Mouse (Mus musculus): ENCODE results near the gene Rac1. TPM values are rescaled to one million over a fixed set of nuclear protein-coding genes. Genes with fewer than 3 reads are reported as not detected.

Gene Rac1
- polyA plus RNA-seq, 1 experiment = 245 TPM

GRCm38 (mm10) chr5:143511577-143511976, 16.3 kb downstream of the Rac1 start:
- Histone ChIP-seq H3K36me3 (ENCODE audit: control insufficient read depth, insufficient read depth) (peaks cover 41% of the 10 kb centered on the region), H3K4me2 (ENCODE audit: low read depth) (no peak overlapping the region), H3K27me3 (ENCODE audit: control insufficient read depth, insufficient read depth, insufficient read length) (no peaks in the 10 kb centered on the region), H3K4me3 (no peak overlapping the region), H3ac (ENCODE audit: control insufficient read depth, insufficient read length) (no peak overlapping the region), H3K79me2 (ENCODE audit: control insufficient read depth, insufficient read depth) (peaks cover 86% of the 10 kb centered on the region)
- TF ChIP-seq POLR2AphosphoS2 (IDR thresholded peaks at IDR 0.05; ENCODE audit: insufficient read length, low read depth) (no peak), SRF (IDR thresholded peaks at IDR 0.05; ENCODE audit: control insufficient read depth, insufficient read length, low read depth) (no peak), TCF12 (IDR thresholded peaks at IDR 0.05; ENCODE audit: insufficient read depth, poor library complexity, severe bottlenecking) (no peak), MYOD1 (IDR thresholded peaks at IDR 0.05; ENCODE audit: control insufficient read depth in 1 of 3, insufficient read length in 2 of 3, low read depth in 2 of 3) (no peak), TCF3 (IDR thresholded peaks at IDR 0.05; ENCODE audit: insufficient read length, low read depth) (no peak), USF1 (IDR thresholded peaks at IDR 0.05; ENCODE audit: low read depth) (no peak), MAX (IDR thresholded peaks at IDR 0.05; ENCODE audit: low read depth) (no peak), POLR2A (IDR thresholded peaks at IDR 0.05; ENCODE audit: insufficient read length, low read depth) (no peak), REST (IDR thresholded peaks at IDR 0.05; ENCODE audit: insufficient read depth, insufficient read length) (no peak), CEBPB (IDR thresholded peaks at IDR 0.05; ENCODE audit: insufficient read depth, poor library complexity, severe bottlenecking) (no peak), MYOG (IDR thresholded peaks at IDR 0.05; ENCODE audit: control insufficient read depth in 1 of 3, insufficient read depth in 1 of 3, insufficient read length in 2 of 3, low read depth in 2 of 3) (no peak)

DNA sequence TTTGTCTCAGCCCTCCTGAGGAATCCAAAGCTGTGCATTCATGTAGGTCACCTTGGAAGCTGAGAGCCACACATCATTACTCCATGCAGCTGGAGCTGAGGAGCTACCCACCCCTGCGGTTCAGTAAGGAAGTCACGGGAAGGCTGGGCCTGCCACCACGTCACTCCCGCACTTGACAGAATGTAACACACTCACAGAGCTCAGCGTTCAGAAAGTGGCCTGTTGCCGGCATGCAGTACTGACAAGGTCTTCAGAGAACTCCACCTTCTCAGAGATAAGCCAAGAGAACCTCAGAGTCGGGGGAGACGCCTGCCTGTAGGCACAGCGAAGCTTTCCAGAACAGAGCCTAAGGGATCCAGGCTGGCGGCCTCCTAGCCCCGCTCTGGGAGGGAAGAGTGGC, 18.1 kb downstream of the Rac1 start:
- peaks cover 31% of the 10 kb centered on the region for H3K36me3 ChIP-seq (ENCODE audit: control insufficient read depth, insufficient read depth)
- TF ChIP-seq POLR2AphosphoS2 (IDR thresholded peaks at IDR 0.05; ENCODE audit: insufficient read length, low read depth) = no peak
- no peak for TF ChIP-seq USF1 (IDR thresholded peaks at IDR 0.05; ENCODE audit: low read depth)
- no peak for TF ChIP-seq MAX (IDR thresholded peaks at IDR 0.05; ENCODE audit: low read depth)
- no peak for TF ChIP-seq TCF3 (IDR thresholded peaks at IDR 0.05; ENCODE audit: insufficient read length, low read depth)
- no peak for TF ChIP-seq E2F4 (IDR thresholded peaks at IDR 0.05; ENCODE audit: insufficient read depth)
- no peak for TF ChIP-seq POLR2A (IDR thresholded peaks at IDR 0.05; ENCODE audit: insufficient read length, low read depth)
- TF ChIP-seq MYOG (IDR thresholded peaks at IDR 0.05; ENCODE audit: control insufficient read depth in 1 of 3, insufficient read depth in 1 of 3, insufficient read length in 2 of 3, low read depth in 2 of 3) = no peak
- TF ChIP-seq CEBPB (IDR thresholded peaks at IDR 0.05; ENCODE audit: insufficient read depth, poor library complexity, severe bottlenecking) = no peak
- no peak for TF ChIP-seq SRF (IDR thresholded peaks at IDR 0.05; ENCODE audit: control insufficient read depth, insufficient read length, low read depth)
- TF ChIP-seq REST (IDR thresholded peaks at IDR 0.05; ENCODE audit: insufficient read depth, insufficient read length) = no peak
- no peak overlapping the region for H3K4me2 ChIP-seq (ENCODE audit: low read depth)
- peaks cover 68% of the 10 kb centered on the region for H3K79me2 ChIP-seq (ENCODE audit: control insufficient read depth, insufficient read depth)
- no peak overlapping the region for H3K4me3 ChIP-seq
- H3ac ChIP-seq (ENCODE audit: control insufficient read depth, insufficient read length) = no peak overlapping the region
- no peaks in the 10 kb centered on the region for H3K27me3 ChIP-seq (ENCODE audit: control insufficient read depth, insufficient read depth, insufficient read length)

DNA sequence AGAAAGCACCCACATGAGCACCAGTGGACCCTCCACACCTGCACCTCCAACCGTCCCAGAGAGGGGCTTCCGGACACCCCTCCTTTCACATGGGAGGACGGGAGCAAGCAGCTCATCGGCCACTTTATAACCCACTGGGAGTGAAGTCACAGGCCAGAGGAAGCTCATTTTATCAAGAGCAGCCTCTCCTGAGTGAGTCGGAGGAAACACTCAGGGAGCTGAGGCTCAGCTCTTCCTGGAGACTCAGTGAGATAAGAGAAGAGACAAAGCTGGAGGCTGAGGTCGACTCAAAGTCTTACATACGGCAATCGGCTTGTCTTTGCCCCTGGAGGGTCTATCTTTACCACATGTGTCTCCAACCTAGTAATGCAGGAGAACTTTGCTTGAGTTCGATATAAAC, 18.5 kb downstream of the Rac1 start:
- H3K36me3 ChIP-seq (ENCODE audit: control insufficient read depth, insufficient read depth) = peaks cover 27% of the 10 kb centered on the region
- H3K27me3 ChIP-seq (ENCODE audit: control insufficient read depth, insufficient read depth, insufficient read length) = no peaks in the 10 kb centered on the region
- peaks cover 63% of the 10 kb centered on the region for H3K79me2 ChIP-seq (ENCODE audit: control insufficient read depth, insufficient read depth)
- H3ac ChIP-seq (ENCODE audit: control insufficient read depth, insufficient read length) = no peak overlapping the region
- no peak overlapping the region for H3K4me3 ChIP-seq
- no peak overlapping the region for H3K4me2 ChIP-seq (ENCODE audit: low read depth)
- TF ChIP-seq MYOG (IDR thresholded peaks at IDR 0.05; ENCODE audit: control insufficient read depth in 1 of 3, insufficient read depth in 1 of 3, insufficient read length in 2 of 3, low read depth in 2 of 3) = no peak
- no peak for TF ChIP-seq TCF3 (IDR thresholded peaks at IDR 0.05; ENCODE audit: insufficient read length, low read depth)
- TF ChIP-seq CEBPB (IDR thresholded peaks at IDR 0.05; ENCODE audit: insufficient read depth, poor library complexity, severe bottlenecking) = no peak
- TF ChIP-seq TCF12 (IDR thresholded peaks at IDR 0.05; ENCODE audit: insufficient read depth, poor library complexity, severe bottlenecking) = no peak
- no peak for TF ChIP-seq POLR2A (IDR thresholded peaks at IDR 0.05; ENCODE audit: insufficient read length, low read depth)
- TF ChIP-seq POLR2AphosphoS2 (IDR thresholded peaks at IDR 0.05; ENCODE audit: insufficient read length, low read depth) = no peak
- TF ChIP-seq MYOD1 (IDR thresholded peaks at IDR 0.05; ENCODE audit: control insufficient read depth in 1 of 3, insufficient read length in 2 of 3, low read depth in 2 of 3) = no peak
- no peak for TF ChIP-seq USF1 (IDR thresholded peaks at IDR 0.05; ENCODE audit: low read depth)

- Histone ChIP-seq H3K79me2 (ENCODE audit: control insufficient read depth, insufficient read depth) (peaks cover 26% of the 10 kb centered on the region), H3K4me2 (ENCODE audit: low read depth) (no peak overlapping the region), H3ac (ENCODE audit: control insufficient read depth, insufficient read length) (no peak overlapping the region), H3K27me3 (ENCODE audit: control insufficient read depth, insufficient read depth, insufficient read length) (no peaks in the 10 kb centered on the region), H3K4me3 (no peak overlapping the region), H3K36me3 (ENCODE audit: control insufficient read depth, insufficient read depth) (peaks cover 3% of the 10 kb centered on the region)
- TF ChIP-seq CEBPB (IDR thresholded peaks at IDR 0.05; ENCODE audit: insufficient read depth, poor library complexity, severe bottlenecking) (no peak), TCF12 (IDR thresholded peaks at IDR 0.05; ENCODE audit: insufficient read depth, poor library complexity, severe bottlenecking) (no peak), MAX (IDR thresholded peaks at IDR 0.05; ENCODE audit: low read depth) (no peak), POLR2A (IDR thresholded peaks at IDR 0.05; ENCODE audit: insufficient read length, low read depth) (no peak), SRF (IDR thresholded peaks at IDR 0.05; ENCODE audit: control insufficient read depth, insufficient read length, low read depth) (no peak), TCF3 (IDR thresholded peaks at IDR 0.05; ENCODE audit: insufficient read length, low read depth) (no peak), E2F4 (IDR thresholded peaks at IDR 0.05; ENCODE audit: insufficient read depth) (no peak), MYOG (IDR thresholded peaks at IDR 0.05; ENCODE audit: control insufficient read depth in 1 of 3, insufficient read depth in 1 of 3, insufficient read length in 2 of 3, low read depth in 2 of 3) (no peak), USF1 (IDR thresholded peaks at IDR 0.05; ENCODE audit: low read depth) (no peak), POLR2AphosphoS2 (IDR thresholded peaks at IDR 0.05; ENCODE audit: insufficient read length, low read depth) (no peak), MYOD1 (IDR thresholded peaks at IDR 0.05; ENCODE audit: control insufficient read depth in 1 of 3, insufficient read length in 2 of 3, low read depth in 2 of 3) (no peak), REST (IDR thresholded peaks at IDR 0.05; ENCODE audit: insufficient read depth, insufficient read length) (no peak)
These were observed 22.3 kb downstream of the Rac1 start for GRCm38 (mm10) chr5:143505545-143505944.

GRCm38 (mm10) chr5:143505056-143505455, 22.8 kb downstream of the Rac1 start:
- Histone ChIP-seq H3K4me2 (ENCODE audit: low read depth) (no peak overlapping the region), H3ac (ENCODE audit: control insufficient read depth, insufficient read length) (no peak overlapping the region), H3K27me3 (ENCODE audit: control insufficient read depth, insufficient read depth, insufficient read length) (no peaks in the 10 kb centered on the region), H3K79me2 (ENCODE audit: control insufficient read depth, insufficient read depth) (peaks cover 22% of the 10 kb centered on the region), H3K4me3 (no peak overlapping the region), H3K36me3 (ENCODE audit: control insufficient read depth, insufficient read depth) (peaks cover 3% of the 10 kb centered on the region)
- TF ChIP-seq E2F4 (IDR thresholded peaks at IDR 0.05; ENCODE audit: insufficient read depth) (no peak), MYOG (IDR thresholded peaks at IDR 0.05; ENCODE audit: control insufficient read depth in 1 of 3, insufficient read depth in 1 of 3, insufficient read length in 2 of 3, low read depth in 2 of 3) (no peak), CEBPB (IDR thresholded peaks at IDR 0.05; ENCODE audit: insufficient read depth, poor library complexity, severe bottlenecking) (no peak), REST (IDR thresholded peaks at IDR 0.05; ENCODE audit: insufficient read depth, insufficient read length) (no peak), POLR2A (IDR thresholded peaks at IDR 0.05; ENCODE audit: insufficient read length, low read depth) (no peak), TCF3 (IDR thresholded peaks at IDR 0.05; ENCODE audit: insufficient read length, low read depth) (no peak), MAX (IDR thresholded peaks at IDR 0.05; ENCODE audit: low read depth) (no peak), POLR2AphosphoS2 (IDR thresholded peaks at IDR 0.05; ENCODE audit: insufficient read length, low read depth) (no peak), SRF (IDR thresholded peaks at IDR 0.05; ENCODE audit: control insufficient read depth, insufficient read length, low read depth) (no peak), MYOD1 (IDR thresholded peaks at IDR 0.05; ENCODE audit: control insufficient read depth in 1 of 3, insufficient read length in 2 of 3, low read depth in 2 of 3) (no peak), TCF12 (IDR thresholded peaks at IDR 0.05; ENCODE audit: insufficient read depth, poor library complexity, severe bottlenecking) (no peak), USF1 (IDR thresholded peaks at IDR 0.05; ENCODE audit: low read depth) (no peak)
